Mouse (Mus musculus) liver (tissue): ENCODE data around the gene Mif.

Experiments
- DNase-seq: peaks from one replicate; pipeline ENCODE4 v3.0.0-alpha.2; 2020; ENCODE audit warnings: mixed read lengths

Mif gene

GRCm38 (mm10) chr10:75835761-75836531 is 24.1 kb downstream of the Mif start:
- DNase-seq: peak; percentile 27

DNA sequence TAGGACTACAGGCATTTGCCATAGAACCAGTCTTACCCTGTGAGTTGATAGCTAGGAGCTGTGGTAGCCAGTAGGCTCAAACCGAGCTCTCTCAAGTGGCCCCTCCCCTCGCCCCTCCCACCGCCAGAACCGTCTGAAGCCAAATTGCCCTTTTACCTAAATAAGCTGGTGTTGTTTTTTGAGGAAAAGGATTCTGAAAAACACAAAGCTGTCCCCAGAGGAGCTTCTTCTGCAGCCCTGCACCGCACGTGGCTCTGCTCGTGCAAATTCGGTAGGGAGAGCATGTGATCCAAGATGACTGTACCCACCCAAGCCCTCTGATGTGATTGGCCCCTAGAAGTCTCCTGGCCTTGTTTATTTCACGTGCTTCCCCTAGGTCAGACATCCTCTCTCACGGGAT is 24.7 kb downstream of the Mif start:
- peak; percentile 77 for DNase-seq

DNA sequence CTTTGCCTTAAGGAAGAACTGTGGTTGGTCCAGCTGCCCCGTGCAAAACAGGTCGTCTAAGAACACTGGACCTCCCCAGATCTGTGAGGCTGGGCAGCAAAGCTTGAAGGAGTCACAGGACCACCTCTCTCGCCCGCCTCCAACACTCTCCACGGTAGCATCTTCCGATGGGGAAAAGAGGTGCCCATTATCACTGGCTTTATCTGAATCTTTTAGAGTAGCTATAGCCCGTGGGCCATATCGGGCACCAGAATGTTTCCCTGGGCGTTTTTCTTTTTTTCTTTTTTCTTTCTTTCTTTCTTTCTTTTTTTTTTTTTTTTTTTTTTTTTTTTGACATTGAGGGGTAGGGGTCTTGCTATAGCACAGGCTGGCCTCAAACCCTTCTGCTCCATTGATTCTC is 25.3 kb downstream of the Mif start:
- DNase-seq: no peak

GRCm38 (mm10) chr10:75834250-75834649 is 25.8 kb downstream of the Mif start:
- peak; percentile 78 for DNase-seq

DNA sequence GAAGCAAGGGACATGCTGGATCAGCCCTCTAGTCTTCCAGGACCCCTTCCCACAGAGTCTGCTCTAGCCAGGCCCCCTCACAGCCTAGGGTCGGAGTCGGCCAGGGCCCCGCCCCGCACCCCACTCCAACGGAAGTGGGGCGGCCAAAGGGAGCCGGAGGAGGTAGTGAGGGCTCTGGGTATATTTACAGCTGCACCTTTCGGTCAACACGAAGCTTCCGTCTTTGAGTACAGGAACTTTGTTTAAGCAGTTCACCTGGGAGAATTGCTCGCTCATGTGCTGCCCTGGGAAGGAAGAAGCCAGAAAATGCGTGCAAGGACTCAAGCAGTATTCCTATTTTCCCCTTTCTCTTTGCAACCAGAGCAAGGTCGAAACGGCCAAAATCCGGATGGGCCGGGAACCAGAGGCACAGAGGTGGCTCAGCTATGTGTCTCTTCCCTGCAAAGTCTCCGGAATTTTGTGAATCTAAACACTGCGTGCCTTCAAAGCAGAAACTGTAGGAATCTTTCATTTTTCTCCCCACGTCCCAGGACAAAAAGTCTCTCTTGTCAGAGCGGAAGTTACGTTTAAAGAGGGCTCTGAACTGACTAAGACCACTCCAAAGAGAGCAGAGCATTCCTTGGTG is 26.5 kb downstream of the Mif start:
- DNase-seq: no peak

GRCm38 (mm10) chr10:75832272-75832895 is 27.7 kb downstream of the Mif start:
- DNase-seq: peak; percentile 78

DNA sequence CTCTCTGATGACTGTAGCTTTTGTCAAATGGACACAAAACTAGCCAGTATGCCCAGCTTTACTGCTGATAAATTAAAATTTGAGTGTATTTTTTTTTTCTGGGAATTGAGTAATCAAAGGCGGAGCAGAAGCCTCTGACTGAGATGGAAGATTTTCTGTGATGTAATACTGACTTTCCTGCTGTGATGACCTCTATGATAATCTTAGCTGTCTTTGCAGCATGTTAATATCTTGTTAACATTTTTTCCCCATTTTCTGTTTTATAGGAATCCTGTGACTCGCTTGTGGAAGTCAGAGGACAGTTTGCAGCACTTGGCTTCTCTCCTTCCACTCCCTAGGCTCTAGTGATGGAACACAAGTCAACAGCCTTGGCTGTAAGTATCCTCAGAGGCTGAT is 29.8 kb downstream of the Mif start:
- DNase-seq: no peak

- no peak for DNase-seq
These were observed 30.3 kb downstream of the Mif start for GRCm38 (mm10) chr10:75829529-75830274.

DNA sequence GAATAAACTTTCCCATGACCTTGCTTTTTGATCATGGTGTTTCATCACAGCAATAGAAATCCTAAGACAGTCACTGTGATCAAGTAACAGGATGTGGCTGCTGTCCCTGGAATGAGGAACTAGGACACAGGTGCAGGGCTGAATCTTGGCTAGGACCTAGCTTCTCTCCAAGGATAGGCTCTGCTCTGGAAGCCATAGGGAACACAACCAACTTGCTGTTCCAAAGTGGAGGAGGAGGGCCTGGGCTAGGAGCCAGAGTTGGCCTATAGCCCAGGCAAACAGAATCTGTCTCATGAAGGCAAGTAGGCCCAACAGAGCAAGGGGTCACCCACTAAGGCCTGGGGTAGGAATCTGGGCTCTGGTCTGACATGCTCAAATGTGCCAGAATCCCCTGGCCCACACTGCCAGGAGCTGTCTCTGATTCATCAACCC is 31.5 kb downstream of the Mif start:
- DNase-seq: no peak

DNA sequence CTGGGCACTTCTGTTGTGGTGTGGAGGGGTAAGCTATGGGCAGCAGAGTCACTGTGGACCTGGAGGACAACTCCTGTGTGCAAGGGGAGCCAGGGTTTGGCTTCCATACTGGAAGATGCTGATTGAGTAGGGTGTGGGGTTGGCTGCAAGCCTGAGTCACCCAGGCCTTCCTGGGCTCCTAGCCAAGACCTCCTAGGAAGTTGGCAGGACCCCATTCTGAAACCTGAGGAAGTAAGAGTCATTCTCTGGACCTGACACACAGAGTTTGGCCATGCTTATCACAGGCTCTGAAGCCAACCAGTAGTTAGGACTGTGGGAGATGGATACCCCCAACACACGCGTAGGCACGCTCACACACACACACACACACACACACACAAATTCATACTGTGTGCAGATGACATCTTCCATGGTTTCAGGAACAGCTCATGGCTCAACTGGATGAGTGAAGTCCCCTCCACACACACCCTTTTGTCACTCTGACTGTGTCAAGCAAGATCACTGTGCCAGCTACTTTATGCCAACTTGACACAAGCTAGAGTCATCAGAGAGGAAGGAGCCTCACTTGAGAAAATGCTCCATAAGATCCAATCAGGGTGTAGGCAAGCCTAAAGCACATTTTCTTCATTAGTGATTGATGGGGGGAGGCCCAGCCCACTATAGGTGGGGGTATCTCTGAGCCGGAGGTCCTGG is 32.2 kb downstream of the Mif start:
- no peak for DNase-seq

GRCm38 (mm10) chr10:75824530-75824929 is 35.5 kb downstream of the Mif start:
- DNase-seq: no peak

- DNase-seq: no peak
These were observed 36.3 kb downstream of the Mif start for GRCm38 (mm10) chr10:75823782-75824181.

DNA sequence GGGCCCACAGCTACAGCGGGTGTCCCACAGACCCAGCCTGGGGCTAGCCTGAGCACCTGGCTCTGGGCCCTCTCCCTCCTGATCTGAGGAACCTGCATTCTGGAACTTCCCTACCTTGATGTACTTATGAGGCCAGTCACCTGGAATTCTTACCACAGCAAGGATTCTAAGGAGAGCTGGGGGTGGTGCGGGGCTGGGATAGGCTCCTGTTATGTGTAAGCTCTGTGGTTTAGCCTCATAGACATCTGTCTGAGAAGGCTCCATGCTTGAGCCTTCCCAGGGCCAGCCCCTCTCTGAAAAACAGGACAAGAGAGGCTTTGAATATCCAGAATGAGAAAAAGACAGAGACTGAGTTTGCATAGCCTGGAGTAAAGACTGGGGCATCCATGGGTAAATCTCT is 37.6 kb downstream of the Mif start, which contains the start of gene Gstt4:
Gstt4 (minus strand) TSS at position 101 of the 400 bp plus-strand sequence.
- no peak for DNase-seq

DNA sequence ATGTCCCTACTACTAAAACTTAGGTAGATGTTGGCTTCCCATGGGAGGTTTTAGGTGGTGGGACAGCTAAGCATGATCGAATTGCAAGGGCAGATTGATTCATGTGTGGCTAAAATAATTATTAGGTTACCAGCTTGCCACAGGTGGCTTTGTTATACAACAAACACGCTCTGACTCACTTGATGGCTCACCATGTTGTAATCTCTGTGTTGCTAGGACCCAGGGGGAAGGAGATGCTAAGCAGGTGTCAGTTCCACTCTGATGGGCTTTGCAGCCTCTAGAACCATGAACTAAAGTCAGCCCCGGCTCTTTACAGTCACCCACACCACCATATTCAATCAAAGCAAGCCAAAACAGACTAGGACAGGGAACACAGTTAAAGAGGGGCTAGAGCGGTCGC is 40.2 kb downstream of the Mif start:
- DNase-seq: no peak

GRCm38 (mm10) chr10:75818641-75819040 is 41.4 kb downstream of the Mif start:
- DNase-seq: no peak
